Mouse (Mus musculus): ENCODE measurements around the gene Jmjd8.

Gene Jmjd8

GRCm38 (mm10) chr17:25796951-25797369 is 31.7 kb upstream of the Jmjd8 start, which contains the start of gene Metrn:
Gene Metrn, minus strand, starts transcription at chr17:25797136.
- no peak for TF ChIP-seq GATA4 (IDR thresholded peaks at IDR 0.05; ENCODE audit: insufficient replicate concordance, low read length)

DNA sequence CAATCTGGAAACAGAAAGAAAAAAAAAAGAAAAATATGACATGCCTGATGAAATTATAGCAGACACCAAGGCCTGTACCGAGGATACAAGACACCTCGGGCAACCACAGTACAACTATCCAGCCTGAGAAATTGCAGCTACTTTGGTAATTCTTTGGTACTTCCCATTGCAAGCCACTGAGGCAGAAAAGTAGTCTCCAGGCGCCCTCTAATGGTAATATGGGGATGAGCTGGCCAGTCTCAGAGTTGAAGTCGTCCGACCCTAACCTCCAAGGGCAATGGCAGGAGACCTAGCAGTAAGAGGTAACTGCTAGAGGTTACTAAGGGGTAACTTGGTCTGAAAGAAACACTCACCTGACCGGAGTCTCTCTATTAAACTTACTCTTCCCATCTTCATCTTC is 27.6 kb upstream of the Jmjd8 start:
- no peak for TF ChIP-seq GATA4 (IDR thresholded peaks at IDR 0.05; ENCODE audit: insufficient replicate concordance, low read length)

- TF ChIP-seq GATA4 (IDR thresholded peaks at IDR 0.05; ENCODE audit: insufficient replicate concordance, low read length), result no peak
These were observed 25.7 kb upstream of the Jmjd8 start for GRCm38 (mm10) chr17:25802825-25803517.

DNA sequence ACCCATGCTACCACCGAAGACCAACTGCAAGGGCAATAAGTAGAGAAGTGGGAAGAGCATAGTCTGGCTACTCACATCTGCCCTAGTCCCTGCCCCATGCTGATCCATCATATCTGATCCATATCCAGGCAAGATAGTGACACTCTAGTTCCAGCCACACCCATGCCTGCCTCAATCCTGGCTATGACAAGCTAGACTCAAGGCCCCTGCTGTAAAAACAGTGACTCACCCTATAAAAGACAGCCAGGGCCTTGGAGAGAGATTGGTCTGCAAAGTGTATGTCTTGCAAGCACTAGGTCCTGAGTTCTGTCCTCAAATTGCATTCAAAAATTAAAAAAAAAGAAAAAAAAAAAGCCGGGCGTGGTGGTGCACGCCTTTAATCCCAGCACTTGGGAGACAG is 22.2 kb upstream of the Jmjd8 start:
- no peak for TF ChIP-seq GATA4 (IDR thresholded peaks at IDR 0.05; ENCODE audit: insufficient replicate concordance, low read length)

GRCm38 (mm10) chr17:25808028-25808427 is 20.6 kb upstream of the Jmjd8 start:
- no peak for TF ChIP-seq GATA4 (IDR thresholded peaks at IDR 0.05; ENCODE audit: insufficient replicate concordance, low read length)

DNA sequence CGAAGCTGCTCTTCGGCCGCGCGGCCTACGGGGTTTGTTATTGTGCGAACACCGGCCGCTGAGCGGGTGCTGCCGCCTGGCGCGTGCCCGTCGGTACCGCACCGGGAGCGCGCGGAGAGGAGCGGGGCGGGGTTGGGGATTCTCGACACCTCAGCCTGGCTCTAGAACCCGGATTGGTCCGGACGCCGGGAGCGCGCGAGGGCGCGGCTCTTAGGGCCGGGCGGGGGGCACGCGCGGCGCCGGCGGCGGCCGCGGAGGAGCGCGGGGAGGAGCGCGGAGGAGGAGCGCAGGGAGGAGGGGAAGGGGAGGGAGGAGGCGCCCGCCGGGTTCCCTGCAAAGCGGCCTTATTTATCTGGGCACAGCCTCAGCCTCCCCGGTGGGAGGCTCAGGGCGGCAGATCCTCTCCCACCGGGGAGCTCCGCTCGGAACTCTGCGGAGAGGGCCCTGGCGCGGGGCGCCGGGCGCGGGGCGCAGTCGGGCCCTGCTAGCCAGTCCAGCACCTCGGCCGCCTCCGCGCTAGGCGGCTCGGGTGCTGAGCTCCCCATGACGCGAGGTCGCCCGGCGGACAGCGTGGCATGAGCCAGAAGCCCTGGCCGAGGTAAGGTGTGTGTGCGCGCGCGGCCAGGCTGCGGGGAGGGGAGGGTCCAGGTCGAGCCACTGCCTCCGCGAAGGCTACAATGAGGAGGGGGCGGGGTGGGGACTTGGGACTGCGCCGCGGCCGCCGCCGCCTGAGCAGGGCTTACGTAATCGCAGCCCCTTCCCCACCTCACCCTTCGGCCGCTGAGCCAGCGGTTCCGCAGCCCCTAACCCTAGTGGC is 19.7 kb upstream of the Jmjd8 start, which contains the start of gene Fbxl16:
Fbxl16 (plus strand) TSS at position 297 of the 817 bp plus-strand sequence.
- TF ChIP-seq GATA4 (IDR thresholded peaks at IDR 0.05; ENCODE audit: insufficient replicate concordance, low read length), result no peak

- TF ChIP-seq GATA4 (IDR thresholded peaks at IDR 0.05; ENCODE audit: insufficient replicate concordance, low read length), result no peak
These were observed 18.9 kb upstream of the Jmjd8 start for GRCm38 (mm10) chr17:25809606-25810340.

DNA sequence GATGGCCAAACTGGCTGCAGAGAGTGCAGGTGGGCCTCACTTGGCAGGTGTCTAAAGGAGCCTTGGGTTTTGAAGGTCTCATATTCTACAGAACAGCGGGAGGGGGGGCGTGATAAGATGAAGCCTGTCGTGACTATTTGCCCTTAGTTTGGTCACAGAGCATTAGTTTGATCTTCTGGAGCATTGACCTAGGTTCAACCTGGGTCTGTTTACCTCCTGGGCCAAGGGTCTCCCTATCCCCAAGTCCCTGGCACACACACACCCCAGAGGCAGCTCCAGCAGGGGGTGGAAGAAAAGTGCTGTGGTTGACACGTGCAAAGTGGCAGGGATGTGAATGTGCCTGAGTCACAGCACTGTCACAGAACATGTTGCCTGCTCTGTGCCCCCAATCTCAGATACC is 17.8 kb upstream of the Jmjd8 start:
- no peak for TF ChIP-seq GATA4 (IDR thresholded peaks at IDR 0.05; ENCODE audit: insufficient replicate concordance, low read length)

DNA sequence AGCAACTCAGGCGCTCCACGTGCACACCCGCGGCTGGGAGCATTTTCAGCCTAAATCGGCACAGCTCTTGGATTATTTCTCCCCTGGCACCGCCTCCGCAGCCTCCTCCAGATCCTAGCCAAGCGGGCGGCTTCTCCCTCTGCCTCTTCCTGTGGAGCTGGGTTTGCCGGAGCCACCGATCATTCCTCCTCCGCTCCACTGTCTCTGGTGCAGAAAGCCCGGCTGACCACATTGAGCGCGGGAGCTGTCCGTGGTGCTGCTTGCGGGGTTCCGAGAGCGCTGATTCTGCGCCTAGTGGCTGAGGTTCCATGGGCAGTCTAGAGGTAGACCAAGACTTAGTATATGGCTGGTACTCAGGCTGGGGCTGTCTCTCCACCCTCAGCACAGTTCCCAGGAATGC is 15.2 kb upstream of the Jmjd8 start:
- no peak for TF ChIP-seq GATA4 (IDR thresholded peaks at IDR 0.05; ENCODE audit: insufficient replicate concordance, low read length)

GRCm38 (mm10) chr17:25817662-25818061 is 11.0 kb upstream of the Jmjd8 start:
- no peak for TF ChIP-seq GATA4 (IDR thresholded peaks at IDR 0.05; ENCODE audit: insufficient replicate concordance, low read length)

DNA sequence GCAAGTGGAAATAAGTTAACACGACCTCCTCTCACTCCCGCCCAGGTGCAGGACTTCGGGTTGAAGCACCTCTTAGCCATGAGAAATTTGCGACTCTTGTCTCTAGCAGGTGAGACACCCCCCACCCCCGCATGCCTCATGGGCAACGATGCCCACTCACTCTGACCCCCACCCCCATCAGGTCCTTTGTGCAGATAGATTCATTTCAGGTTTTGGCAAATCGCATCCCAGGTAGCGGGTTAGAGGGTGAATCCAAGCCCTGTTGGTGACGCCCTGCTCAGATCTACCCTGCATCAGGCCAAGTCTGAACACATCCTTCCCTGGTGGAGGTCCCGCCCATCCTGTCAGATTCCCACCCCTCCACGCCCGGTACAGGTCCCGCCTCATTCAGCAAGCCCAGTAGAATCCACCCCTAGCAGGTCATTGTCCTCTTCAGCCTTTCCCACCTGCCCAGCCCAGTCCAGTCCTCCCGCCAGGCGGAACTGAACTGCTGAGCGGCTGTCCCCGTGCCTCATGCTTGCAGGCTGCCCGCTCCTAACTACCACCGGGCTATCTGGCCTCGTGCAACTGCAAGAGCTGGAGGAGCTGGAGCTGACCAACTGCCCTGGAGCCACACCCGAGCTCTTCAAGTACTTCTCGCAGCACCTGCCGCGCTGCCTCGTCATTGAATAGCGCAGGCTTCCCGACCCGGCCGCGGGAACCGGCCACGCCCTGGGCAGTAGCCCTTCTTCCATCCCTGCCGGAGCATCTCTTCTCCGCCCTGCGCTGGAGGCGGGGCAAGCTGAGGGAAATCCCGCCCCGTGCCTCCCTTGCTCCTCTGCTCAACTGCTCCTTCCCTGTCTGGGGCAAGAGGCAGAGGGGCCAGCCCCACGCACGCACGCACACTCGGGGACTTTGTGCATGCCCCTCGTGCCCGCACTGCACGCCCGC is 9.6 kb upstream of the Jmjd8 start:
- no peak for TF ChIP-seq GATA4 (IDR thresholded peaks at IDR 0.05; ENCODE audit: insufficient replicate concordance, low read length)

DNA sequence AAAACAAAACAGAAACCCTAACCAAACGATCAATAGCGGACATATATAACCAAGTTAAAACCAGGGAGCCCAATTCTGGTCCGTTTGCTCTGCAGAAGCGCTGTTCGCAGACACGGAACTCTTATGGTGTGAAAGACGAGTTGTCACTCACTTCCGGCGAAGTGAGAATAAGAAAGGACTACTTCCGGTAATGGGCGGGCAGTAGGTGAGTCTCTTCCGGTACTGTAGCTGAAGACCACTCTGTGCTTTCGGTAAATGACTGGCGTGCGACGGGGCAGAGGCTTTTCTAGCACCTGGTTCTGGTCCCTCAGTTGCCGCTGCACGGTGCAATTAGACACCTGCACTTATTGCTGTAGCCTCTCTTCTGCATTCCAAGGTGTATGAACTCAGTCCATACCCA is 5.2 kb upstream of the Jmjd8 start, which contains the start of gene Wdr24:
Wdr24 (plus strand) TSS at position 176 of the 400 bp plus-strand sequence.
- TF ChIP-seq GATA4 (IDR thresholded peaks at IDR 0.05; ENCODE audit: insufficient replicate concordance, low read length), result no peak

GRCm38 (mm10) chr17:25824362-25825142 is 4.1 kb upstream of the Jmjd8 start:
- no peak for TF ChIP-seq GATA4 (IDR thresholded peaks at IDR 0.05; ENCODE audit: insufficient replicate concordance, low read length)

- no peak for TF ChIP-seq GATA4 (IDR thresholded peaks at IDR 0.05; ENCODE audit: insufficient replicate concordance, low read length)
These were observed 3.4 kb upstream of the Jmjd8 start for GRCm38 (mm10) chr17:25825311-25825710.

Data from liver, adult (tissue).